Mouse (Mus musculus) heart, embryonic 16.5 days (tissue): ENCODE data around the gene Rimbp2. TPM values are rescaled to one million over a fixed set of nuclear protein-coding genes. Genes with fewer than 3 reads are reported as not detected.

Source experiments
- ATAC-seq: fragments of 200-750 bp; cut with Nextera tagmentation; replicated peaks from 2 replicates; pipeline ENCODE4 v1.8.0; 2017; ENCODE audit warnings: moderate number of reproducible peaks; ENCODE audit not compliant: insufficient read depth, low FRiP score; ENCODE audit errors: extremely low read depth
- H3K27ac ChIP-seq: fragments of 300-500 bp; sonication (generic); 2 replicates; pipeline ENCODE4 v1.5.1; 2014; ENCODE audit warnings: mild to moderate bottlenecking, low read length, control low read depth, moderate library complexity
- H3K27me3 ChIP-seq: fragments of 300-500 bp; sonication (generic); 2 replicates; pipeline ENCODE4 v1.6.1; 2014; ENCODE audit warnings: low read length, mixed read lengths; ENCODE audit not compliant: control insufficient read depth, insufficient read depth
- H3K36me3 ChIP-seq: fragments of 300-500 bp; sonication (generic); 2 replicates; pipeline ENCODE4 v1.6.1; 2014; ENCODE audit not compliant: control insufficient read depth, insufficient read depth
- H3K4me1 ChIP-seq: fragments of 300-500 bp; sonication (generic); 2 replicates; pipeline ENCODE4 v1.6.1; 2014; ENCODE audit warnings: low read length, mixed read lengths; ENCODE audit not compliant: control insufficient read depth, insufficient read depth
- H3K4me2 ChIP-seq: fragments of 300-500 bp; sonication (generic); 2 replicates; pipeline ENCODE4 v1.6.1; 2014; ENCODE audit warnings: low read depth, mild to moderate bottlenecking, control low read depth, low read length
- H3K4me3 ChIP-seq: fragments of 300-500 bp; sonication (generic); 2 replicates; pipeline ENCODE4 v1.5.1; 2014; ENCODE audit warnings: mild to moderate bottlenecking, control low read depth, low read length
- H3K9ac ChIP-seq: fragments of 300-500 bp; sonication (generic); 2 replicates; pipeline ENCODE4 v1.6.1; 2014; ENCODE audit warnings: low read length, control low read depth
- H3K9me3 ChIP-seq: fragments of 300-500 bp; sonication (generic); replicated peaks from 2 replicates; pipeline ENCODE4 v1.6.1; 2016; ENCODE audit warnings: low read length; ENCODE audit not compliant: control insufficient read depth
- WGBS: fragments of 180-500 bp; shearing (Covaris S2); extraction: QIAGEN DNeasy Blood & Tissue Kit; methylation state at CpG from one replicate; pipeline ENCODE4 v1.1.7; 2014; 5-methylcytosine and 5-hydroxymethylcytosine counted together
- polyA plus RNA-seq: library from polyadenylated mRNA; unstranded; fragments of >200 nt; fragmentation: Nextera tagmentation; extraction: Ambion mirVana; gene quantifications from 2 replicates; pipeline ENCODE4 v1.2.1, GENCODE M21; 2015

Rimbp2 gene
- polyA plus RNA-seq, 1 experiment from 2014 or later: 0.14 TPM

DNA sequence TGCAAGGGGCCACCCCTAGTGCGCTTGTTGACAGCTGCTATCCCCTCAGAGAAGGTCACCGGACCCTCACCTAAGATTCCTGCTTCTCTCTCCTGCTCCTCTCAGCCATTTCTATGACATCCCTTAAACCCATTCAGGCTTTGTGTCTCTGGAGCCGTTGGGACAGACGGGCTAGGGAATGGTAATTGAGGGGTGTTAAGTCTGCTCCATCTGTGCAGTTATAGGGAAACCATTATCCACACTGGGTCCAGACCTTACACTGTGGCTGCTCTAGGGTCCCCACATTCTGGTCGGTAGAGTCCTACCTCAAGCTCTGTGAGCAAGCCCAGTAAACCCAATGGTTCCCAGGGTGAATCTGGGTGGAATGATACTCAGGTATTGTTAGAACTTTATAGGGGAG lies 244.4 kb downstream of the Rimbp2 start:
- Histone ChIP-seq H3K27ac (no peak overlapping the region), H3K36me3 (no peaks in the 10 kb centered on the region), H3K9ac (no peak overlapping the region), H3K27me3 (no peaks in the 10 kb centered on the region), H3K9me3 (0 out of 2 replicates have a peak, but pooled peaks cover 3% of the 10 kb centered on the region), H3K4me3 (no peak overlapping the region), H3K4me1 (no peaks in the 10 kb centered on the region), H3K4me2 (no peak overlapping the region)
- 76% methylated on average over 5 of the region's 5 CpGs for WGBS
- no peak for ATAC-seq

Other genes starting within 250 kb of the Rimbp2 start
- 23.0 and 25.1 TPM in 2 replicates for gene Stx2, start 55.1 kb upstream of the Rimbp2 start, polyA plus RNA-seq
- 327 and 358 TPM in 2 replicates for gene Ran, start 66.6 kb upstream of the Rimbp2 start, polyA plus RNA-seq
- 2.6 and 3.1 TPM in 2 replicates for gene Adgrd1, start 143.3 kb upstream of the Rimbp2 start, polyA plus RNA-seq